Mouse (Mus musculus): ENCODE results near the gene Mfsd11.

DNA sequence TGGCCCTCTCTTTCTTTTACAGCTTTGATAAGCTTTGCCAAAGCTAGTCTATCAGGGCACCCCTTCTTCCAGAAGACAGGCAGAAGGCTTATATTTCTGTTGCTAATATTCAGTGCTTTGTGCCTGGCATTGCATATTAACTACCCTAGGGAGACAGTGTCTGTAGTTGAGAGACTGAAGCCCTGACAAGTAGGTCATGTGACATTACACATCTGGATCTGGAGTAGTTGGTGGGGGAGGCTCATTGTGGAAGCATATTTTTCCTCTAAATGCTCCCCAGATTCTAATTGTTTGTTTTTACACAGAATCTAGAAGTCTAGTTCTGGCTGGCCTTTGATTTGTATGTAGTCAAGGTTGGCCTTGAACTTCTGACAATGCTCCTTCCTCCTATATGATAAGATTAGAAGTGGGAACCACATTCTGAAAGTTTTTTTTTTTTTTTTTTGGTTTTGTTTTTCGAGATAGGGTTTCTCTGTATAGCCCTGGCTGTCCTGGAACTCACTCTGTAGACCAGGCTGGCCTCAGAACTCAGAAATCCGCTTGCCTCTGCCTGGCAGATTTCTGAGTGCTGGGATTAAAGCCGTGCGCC, 5.6 kb upstream of the Mfsd11 start:
- TF ChIP-seq HCFC1 (IDR thresholded peaks at IDR 0.05; ENCODE audit: borderline replicate concordance, insufficient read depth, low read length) (no peak), ZC3H11A (IDR thresholded peaks at IDR 0.05; ENCODE audit: borderline replicate concordance, low read depth, low read length) (no peak)
